Mouse (Mus musculus) liver, embryonic 14.5 days (tissue): ENCODE data around the gene Hyls1.

Source experiments
- CTCF ChIP-seq: IDR thresholded peaks from 2 replicates; pipeline ENCODE4 v1.5.1; 2016; ENCODE audit warnings: antibody characterized with exemption, low read depth, control low read depth
- EP300 ChIP-seq: IDR thresholded peaks from 2 replicates; pipeline ENCODE4 v1.6.1; 2016; ENCODE audit warnings: antibody characterized with exemption, low read depth

DNA sequence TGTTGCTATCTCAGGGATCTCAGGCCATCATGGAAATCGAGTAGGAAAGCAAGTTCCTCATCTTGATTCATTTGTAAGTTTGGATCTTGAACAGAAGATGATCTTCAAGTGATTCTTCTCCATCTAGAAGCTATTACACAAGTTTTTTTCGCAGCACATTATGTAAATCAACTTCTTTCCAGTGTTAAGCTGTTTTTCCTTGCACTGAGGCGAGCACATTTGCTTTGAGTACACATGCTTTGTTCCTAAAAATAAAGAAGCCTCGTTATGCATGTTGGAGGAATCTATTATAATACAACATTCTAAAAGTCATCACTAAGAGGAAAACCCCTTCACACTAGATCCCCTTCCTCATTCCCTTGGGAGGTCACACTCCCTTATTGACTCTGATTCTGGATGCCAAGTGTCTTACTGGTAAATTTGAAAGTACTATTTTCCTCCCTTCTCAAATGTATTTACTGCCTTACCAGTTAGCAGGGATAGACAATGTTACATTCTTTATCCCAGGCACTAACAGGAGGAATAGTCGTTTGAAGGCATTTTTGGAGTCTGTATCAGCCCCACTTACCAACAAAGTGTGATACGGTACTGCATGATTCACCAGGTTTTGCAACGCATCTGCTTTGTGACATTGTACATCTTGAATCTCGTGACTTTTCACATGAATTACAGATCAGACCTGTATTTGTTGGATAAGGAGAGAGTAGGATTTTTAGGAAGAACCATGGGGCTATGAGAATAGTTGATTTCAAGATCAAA is 37.6 kb upstream of the Hyls1 start:
- TF ChIP-seq CTCF = no peak
- TF ChIP-seq EP300 = no peak
